Mouse (Mus musculus): Measurements from ENCODE around the gene Zfp385a. TPM values are rescaled to one million over a fixed set of nuclear protein-coding genes. Genes with fewer than 3 reads are reported as not detected.

The Zfp385a gene
- total RNA-seq, 2 experiments from 2014 or later = 7.9 to 32.1 TPM

- DNase-seq (ENCODE audit: low spot score) = no peak
Observed at GRCm38 (mm10) chr15:103308876-103309580, 30.9 kb downstream of the Zfp385a start.

GRCm38 (mm10) chr15:103308056-103308875 lies 31.6 kb downstream of the Zfp385a start:
- DNase-seq (ENCODE audit: low spot score) = no peak

GRCm38 (mm10) chr15:103307125-103307524 lies 32.8 kb downstream of the Zfp385a start:
- peak; percentile 93 for DNase-seq (ENCODE audit: low spot score)

DNA sequence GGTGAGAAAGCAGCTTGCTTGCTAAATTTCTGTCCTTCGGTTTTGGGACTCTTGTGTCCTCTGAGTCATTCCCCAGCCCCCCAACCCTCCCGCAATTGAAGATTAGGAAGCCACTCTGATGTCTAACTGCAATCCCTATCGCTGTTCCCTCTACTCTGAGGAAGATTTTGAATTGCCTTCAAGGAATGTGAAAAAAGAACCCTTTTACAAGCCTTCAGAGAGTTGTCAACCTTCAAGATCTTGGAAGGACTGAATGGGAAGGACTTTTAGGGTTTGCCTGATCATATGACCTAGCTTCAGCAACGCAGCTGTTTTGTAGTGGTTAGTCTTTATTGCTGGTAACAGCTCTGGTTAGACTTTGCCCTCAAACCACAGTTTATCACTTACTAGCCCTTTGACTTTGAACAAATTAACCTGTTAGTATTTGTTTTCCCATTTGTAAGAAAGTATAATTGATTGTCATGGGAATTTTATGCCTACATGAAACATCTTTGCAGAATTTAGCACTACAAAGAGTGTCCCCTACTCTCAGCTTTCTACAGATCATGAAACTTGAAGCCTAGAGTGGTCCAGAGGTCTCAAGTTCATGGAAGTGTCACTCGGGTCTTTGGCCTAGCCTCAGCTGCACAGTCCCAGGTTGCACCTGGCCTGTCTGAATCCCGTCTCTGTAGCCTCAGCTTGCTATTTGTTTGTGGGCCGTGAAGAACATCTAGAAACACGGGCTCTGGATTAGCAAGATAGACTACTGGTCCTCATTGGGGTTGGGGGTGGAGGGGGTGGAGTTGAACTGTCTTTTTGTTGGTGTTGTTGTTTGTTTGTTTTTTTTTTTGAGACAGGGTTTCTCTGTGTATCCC lies 33.9 kb downstream of the Zfp385a start:
- no peak for DNase-seq (ENCODE audit: low spot score)

DNA sequence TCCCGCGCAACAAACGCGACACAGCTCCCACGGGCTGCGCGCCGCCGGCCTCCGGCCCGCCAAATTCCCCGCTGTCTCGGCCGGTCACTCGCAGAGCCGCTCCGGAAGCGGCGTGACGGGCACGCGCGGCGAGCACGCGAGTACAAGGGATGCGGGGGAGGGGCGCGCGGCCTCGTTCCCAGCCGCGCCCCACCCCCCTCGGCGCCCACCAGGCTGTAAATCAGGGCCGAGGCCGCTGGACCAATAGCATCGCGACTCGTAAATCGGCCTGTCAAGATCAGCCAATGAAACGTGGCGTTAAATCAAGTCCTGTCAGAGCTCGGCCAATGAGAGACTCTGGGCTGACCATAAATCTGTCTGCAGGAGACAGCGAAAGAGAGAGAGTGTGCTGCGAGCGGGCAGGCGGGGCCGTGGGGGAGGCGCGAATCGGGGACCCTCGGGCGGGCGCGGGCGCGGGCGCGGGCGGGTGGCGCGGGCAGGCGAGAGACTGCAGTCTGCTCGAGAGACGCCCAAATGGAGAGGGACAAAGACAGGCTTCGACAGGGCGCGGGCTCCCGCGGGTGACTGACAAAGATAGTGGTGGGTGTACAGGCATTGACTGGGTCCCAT lies 34.7 kb downstream of the Zfp385a start:
- DNase-seq (ENCODE audit: low spot score) = peak; percentile 96

GRCm38 (mm10) chr15:103304616-103304969 lies 35.3 kb downstream of the Zfp385a start:
- no peak for DNase-seq (ENCODE audit: low spot score)

DNA sequence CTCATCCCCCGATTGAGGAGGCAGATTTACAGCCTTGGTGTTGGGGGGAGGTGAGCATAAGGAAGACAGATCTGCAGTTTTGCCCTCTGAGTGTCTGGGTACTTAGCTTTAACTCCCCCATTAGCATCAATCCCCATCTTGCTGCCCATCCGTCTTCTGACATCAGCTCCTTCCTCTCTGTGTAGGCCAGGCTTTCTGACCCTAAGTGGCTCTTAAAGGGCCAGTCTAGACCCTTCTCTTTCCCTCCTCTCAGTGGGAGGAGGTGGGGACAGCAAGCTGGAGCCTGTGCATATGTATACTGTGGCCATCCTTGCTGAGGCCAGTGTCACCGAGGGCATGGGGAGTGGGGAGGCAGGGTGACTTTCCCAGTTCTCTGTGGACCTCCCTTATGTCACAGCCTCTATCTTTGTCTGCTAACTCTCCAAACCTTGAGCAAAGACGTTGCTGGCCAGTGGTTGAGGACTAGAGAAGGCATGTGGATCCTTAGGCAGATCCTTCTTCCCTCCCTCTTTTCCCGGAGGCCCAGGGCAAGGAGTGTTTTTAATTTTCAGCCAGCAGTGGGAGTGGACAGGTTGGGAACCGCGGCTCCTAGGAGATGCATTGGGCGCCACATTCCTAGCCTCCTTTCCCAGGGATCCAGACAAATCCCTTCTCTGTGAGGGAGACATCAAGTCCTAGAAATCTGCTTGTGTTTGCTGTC lies 35.8 kb downstream of the Zfp385a start:
- DNase-seq (ENCODE audit: low spot score) = no peak

- no peak for DNase-seq (ENCODE audit: low spot score)
Observed at GRCm38 (mm10) chr15:103302341-103303021, 37.4 kb downstream of the Zfp385a start.

DNA sequence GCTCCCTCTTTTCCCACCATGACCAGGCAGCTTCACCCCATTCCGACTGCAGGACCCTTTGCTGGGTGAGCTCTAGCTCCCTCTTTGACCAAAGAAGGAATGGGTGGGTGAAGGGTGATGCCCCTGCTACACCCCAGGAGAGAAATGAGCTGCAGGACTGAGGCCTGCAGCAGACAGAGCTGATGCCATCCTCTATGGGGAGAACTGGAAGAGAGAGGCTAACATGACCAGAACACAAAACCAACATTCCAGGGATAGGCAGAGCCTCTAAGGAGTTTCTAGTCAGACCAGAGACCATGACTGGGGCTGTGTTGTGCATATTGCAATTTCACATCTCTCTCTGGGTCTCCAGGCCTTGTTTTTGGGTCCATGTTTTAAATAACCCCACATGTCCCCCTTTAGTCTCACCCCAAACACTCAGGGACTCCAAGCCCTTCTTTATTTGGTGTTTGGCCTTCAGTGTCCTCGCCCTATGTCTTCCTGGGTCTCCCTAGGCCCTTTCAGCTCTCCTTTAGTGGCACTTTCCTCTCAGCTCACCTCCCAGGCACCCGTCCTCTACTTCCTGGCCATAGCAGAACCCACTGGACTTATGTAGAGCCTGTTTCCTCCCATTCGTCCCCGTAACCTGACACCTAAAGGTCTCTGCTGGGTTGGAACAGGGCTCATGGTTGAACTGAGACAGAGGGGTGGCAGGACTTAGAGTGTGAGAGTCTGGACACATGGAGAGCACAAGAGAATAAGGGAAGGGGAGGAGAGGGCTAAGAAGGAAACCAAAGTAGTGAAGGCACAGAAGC lies 38.1 kb downstream of the Zfp385a start:
- DNase-seq (ENCODE audit: low spot score) = no peak

GRCm38 (mm10) chr15:103301046-103301445 lies 38.8 kb downstream of the Zfp385a start:
- no peak for DNase-seq (ENCODE audit: low spot score)

DNA sequence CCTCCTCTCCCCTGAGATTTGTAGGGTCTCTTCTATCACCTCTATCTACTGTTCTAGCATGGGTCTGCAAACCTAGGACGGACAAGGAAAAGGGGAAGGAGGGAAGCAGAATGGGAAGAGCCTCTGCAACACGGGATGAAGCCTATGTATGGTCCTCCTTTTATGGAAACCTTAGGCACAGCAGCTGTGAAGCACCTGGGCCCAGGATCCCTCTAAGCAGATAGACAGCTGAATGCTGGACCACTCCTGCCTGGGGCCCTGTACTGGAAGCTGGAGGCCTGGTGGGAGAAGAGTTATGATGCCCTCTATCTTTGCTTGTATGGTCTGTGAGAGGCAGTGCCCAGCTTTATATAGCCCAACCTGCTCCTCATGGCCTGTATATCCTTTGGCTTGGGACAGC lies 39.3 kb downstream of the Zfp385a start:
- no peak for DNase-seq (ENCODE audit: low spot score)

GRCm38 (mm10) chr15:103300067-103300471 lies 39.8 kb downstream of the Zfp385a start:
- DNase-seq (ENCODE audit: low spot score) = no peak

- DNase-seq (ENCODE audit: low spot score) = no peak
Observed at GRCm38 (mm10) chr15:103299644-103300043, 40.2 kb downstream of the Zfp385a start.

DNA sequence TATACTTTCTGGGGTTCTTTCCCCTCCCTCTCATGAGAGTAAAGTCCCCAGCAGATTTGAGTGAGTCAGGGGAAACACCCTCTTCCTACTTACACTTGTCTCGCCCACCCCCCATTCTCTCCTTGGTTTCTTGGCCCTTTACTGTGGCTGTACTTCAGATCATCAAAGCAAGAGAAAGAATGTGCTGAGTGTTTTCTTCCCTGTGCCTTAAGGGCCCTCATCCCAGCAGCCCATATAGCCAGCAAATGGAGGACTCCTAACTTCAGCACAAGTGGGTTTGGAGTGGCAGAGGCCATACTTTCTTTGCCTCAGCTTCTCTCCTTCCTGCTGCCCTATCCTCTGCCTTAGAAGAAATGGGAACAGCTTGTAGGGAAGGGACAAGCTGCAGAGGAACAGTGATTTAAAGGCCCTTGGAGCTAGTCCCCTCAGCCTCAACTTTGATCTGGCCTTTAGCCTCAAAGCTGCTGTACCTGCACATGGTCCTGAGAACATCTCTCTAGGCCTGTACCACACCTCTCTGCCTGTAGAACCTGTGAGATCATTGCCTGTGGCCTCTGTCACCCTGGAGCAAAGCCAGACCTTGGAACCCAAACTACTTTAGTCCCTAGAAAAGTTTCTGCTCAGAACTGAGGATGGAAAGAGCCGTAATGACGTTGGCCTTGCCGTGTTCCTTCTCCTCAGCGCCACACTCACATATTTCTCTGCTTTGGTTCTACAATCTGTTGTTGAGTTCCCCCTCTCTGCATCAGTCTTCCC lies 40.9 kb downstream of the Zfp385a start:
- no peak for DNase-seq (ENCODE audit: low spot score)

DNA sequence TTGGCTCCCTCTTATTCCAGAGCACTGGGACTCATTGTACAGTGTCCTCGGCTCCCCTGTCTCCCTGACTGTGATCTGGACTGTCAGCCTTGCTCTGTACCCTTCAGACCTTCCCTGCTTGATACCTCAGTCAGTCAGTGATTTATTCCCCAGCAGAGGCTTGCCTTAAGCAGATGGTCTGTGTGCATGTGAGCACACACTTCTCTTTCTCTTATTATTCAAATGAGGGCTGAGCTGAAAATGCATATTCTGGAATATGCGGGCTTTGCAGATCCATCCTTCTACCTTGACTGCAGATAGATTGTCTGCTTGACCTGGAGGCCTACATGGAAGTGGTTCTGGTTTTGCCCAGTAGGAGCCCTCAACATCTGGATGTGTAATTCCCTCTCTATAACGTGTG lies 41.9 kb downstream of the Zfp385a start:
- no peak for DNase-seq (ENCODE audit: low spot score)

DNA sequence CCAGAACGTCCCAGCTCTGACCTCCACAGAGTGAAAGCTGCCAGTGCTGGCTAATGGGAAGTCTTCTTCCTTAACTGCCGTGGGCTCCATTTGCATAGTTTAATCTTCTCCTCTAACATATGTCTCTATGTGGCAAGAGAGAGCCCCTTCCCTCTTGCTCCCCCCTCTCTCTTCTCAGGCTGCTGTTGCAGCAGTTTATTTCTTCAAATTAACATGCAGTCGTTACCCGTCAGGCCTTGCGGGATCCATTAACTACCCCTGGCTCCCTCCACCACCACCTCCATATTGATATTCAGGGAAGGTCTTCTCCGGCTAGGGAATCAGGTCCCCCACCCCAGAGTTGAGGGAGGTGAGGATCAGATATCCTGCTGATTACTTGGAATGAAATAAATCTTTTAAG lies 42.6 kb downstream of the Zfp385a start:
- DNase-seq (ENCODE audit: low spot score) = no peak

DNA sequence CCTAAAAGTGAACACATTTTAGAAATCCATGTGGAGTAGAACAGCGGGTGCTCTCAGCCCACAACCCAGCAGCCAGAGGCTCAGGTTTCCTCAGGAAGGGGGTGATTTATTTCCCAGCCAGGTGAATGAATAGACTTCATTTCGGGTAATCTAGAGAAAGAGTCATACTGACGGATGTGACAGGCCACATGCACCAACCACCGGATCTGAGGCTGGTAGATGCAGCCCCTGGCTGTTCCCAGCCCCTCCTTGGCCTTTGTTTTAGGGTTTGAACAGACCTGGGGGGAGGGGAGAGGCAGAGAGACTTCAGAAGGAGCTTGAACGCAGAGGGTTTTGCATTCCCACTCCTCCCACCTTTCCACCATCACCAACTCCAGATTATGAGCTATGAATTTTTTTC lies 44.0 kb downstream of the Zfp385a start:
- no peak for DNase-seq (ENCODE audit: low spot score)

GRCm38 (mm10) chr15:103294649-103295048 lies 45.2 kb downstream of the Zfp385a start:
- no peak for DNase-seq (ENCODE audit: low spot score)

- no peak for DNase-seq (ENCODE audit: low spot score)
Observed at GRCm38 (mm10) chr15:103293375-103293774, 46.5 kb downstream of the Zfp385a start.
